Comparison of ENCODE assay signal across 8 mouse cellular contexts in genomic region chr2:35200898-35201668, GRCm38 (mm10). TPM values are rescaled to one million over a fixed set of nuclear protein-coding genes. Genes with fewer than 3 reads are reported as not detected.
DNase-seq lines count a peak whose midpoint lies in the region; ATAC-seq and TF ChIP-seq lines count a peak whose summit lies in the region.

Rab14 (minus strand) TSS chr2:35201120.

- H3K27me3 ChIP-seq in G1E (ENCODE audit: insufficient read depth, low read length): no peaks in the 10 kb centered on the region
- H3K27me3 ChIP-seq in forebrain, embryonic 16.5 days (replicated peaks; ENCODE audit: control insufficient read depth, insufficient read depth, low read length): no peaks in the 10 kb centered on the region
- no peaks in the 10 kb centered on the region for H3K27me3 ChIP-seq in lung, embryonic 14.5 days (ENCODE audit: insufficient read depth, low read length)
- H3K27me3 ChIP-seq in thymus, adult 2 months (ENCODE audit: control insufficient read depth, insufficient read depth, low read length): no peaks in the 10 kb centered on the region

- DNase-seq in G1E (ENCODE audit: low spot score): peak; percentile 97
- DNase-seq in cerebellum, adult 18-20 months: peak; percentile 100
- DNase-seq in heart, postnatal 36 days: peak; percentile 99
- peak; percentile 99 to 100 for DNase-seq in layer of hippocampus, adult 2 months (ENCODE audit: low spot score in 2 of 2)
- DNase-seq in lung, embryonic 14.5 days: peak; percentile 100
- peak; percentile 99 for DNase-seq in thymus, adult 2 months

- peak within 1 kb of the TSS; percentile 97 for H3K4me3 ChIP-seq in G1E (ENCODE audit: low read depth, low read length)
- peak within 1 kb of the TSS; percentile 65 for H3K4me3 ChIP-seq in forebrain, embryonic 16.5 days (replicated peaks; ENCODE audit: low read length)
- H3K4me3 ChIP-seq in layer of hippocampus, adult 2 months: peak within 1 kb of the TSS; percentile 92
- H3K4me3 ChIP-seq in lung, embryonic 14.5 days (ENCODE audit: low read depth, low read length): peak within 1 kb of the TSS; percentile 100
- H3K4me3 ChIP-seq in olfactory bulb, adult 2 months (ENCODE audit: insufficient read depth, low read depth, low read length): peak within 1 kb of the TSS; percentile 95
- peak within 1 kb of the TSS; percentile 90 for H3K4me3 ChIP-seq in thymus, adult 2 months (ENCODE audit: control insufficient read depth, insufficient read depth, low read length)

- under 1% methylated on average over 47 of the region's 47 CpGs for WGBS in forebrain, embryonic 16.5 days
- WGBS in lung, embryonic 14.5 days: under 1% methylated on average over 43 of the region's 47 CpGs
- WGBS in olfactory bulb, adult 2 months: under 1% methylated on average over 44 of the region's 47 CpGs
- under 1% methylated on average over 40 of the region's 47 CpGs for WGBS in thymus, adult 2 months

- peak within 1 kb of the TSS; percentile 92 for H3K4me2 ChIP-seq in forebrain, embryonic 16.5 days (ENCODE audit: low read length)
- peak within 1 kb of the TSS; percentile 87 for H3K4me2 ChIP-seq in lung, embryonic 14.5 days

- TF ChIP-seq CTCF in G1E (IDR thresholded peaks at IDR 0.05; ENCODE audit: low read depth, low read length): no peak
- TF ChIP-seq CTCF in layer of hippocampus, adult 2 months (conservative IDR thresholded peaks at IDR 0.05): peak; percentile 31
- TF ChIP-seq CTCF in lung, embryonic 14.5 days (IDR thresholded peaks at IDR 0.05; ENCODE audit: low read depth): peak; percentile 33
- TF ChIP-seq CTCF in olfactory bulb, adult 2 months (IDR thresholded peaks at IDR 0.05; ENCODE audit: insufficient read depth, low read depth, low read length): no peak
- no peak for TF ChIP-seq CTCF in thymus, adult 2 months (IDR thresholded peaks at IDR 0.05; ENCODE audit: borderline replicate concordance, control insufficient read depth, extremely low read depth, insufficient read depth, low read length, poor library complexity)

- H3K36me3 ChIP-seq in G1E (replicated peaks): peaks cover 10% of the 10 kb centered on the region
- H3K36me3 ChIP-seq in forebrain, embryonic 16.5 days (ENCODE audit: control insufficient read depth, insufficient read depth): no peaks in the 10 kb centered on the region
- peaks cover 2% of the 10 kb centered on the region; the same call in 1 of the 2 replicates for H3K36me3 ChIP-seq in lung, embryonic 14.5 days (ENCODE audit: insufficient read depth)
- H3K36me3 ChIP-seq in thymus, adult 2 months (ENCODE audit: control insufficient read depth, insufficient read depth, low read length): no peaks in the 10 kb centered on the region

- intact Hi-C loops in heart, postnatal 36 days (cut with DNase I): no loop called here

- H3K4me1 ChIP-seq in G1E (ENCODE audit: insufficient read depth, low read depth, low read length): peaks cover 49% of the 10 kb centered on the region
- H3K4me1 ChIP-seq in forebrain, embryonic 16.5 days (replicated peaks; ENCODE audit: control insufficient read depth, insufficient read depth, low read length): peaks cover 18% of the 10 kb centered on the region
- peaks cover 5% of the 10 kb centered on the region; the same call in 1 of the 2 replicates for H3K4me1 ChIP-seq in lung, embryonic 14.5 days (ENCODE audit: insufficient read depth)
- H3K4me1 ChIP-seq in olfactory bulb, adult 2 months (ENCODE audit: control insufficient read depth, insufficient read depth, low read length): no peaks in the 10 kb centered on the region
- peaks cover 4% of the 10 kb centered on the region; the same call in 1 of the 2 replicates for H3K4me1 ChIP-seq in thymus, adult 2 months (replicated peaks; ENCODE audit: control insufficient read depth, insufficient read depth, low read length)

- peak; percentile 83 for TF ChIP-seq POLR2A in olfactory bulb, adult 2 months (IDR thresholded peaks at IDR 0.05; ENCODE audit: insufficient read depth, low read depth, low read length)
- TF ChIP-seq POLR2A in thymus, adult 2 months (IDR thresholded peaks at IDR 0.05; ENCODE audit: control insufficient read depth, extremely low read depth, insufficient read depth, low read length, poor library complexity): peak; percentile 82

- peak within 1 kb of the TSS; percentile 97 for H3K9ac ChIP-seq in forebrain, embryonic 16.5 days (replicated peaks; ENCODE audit: low read depth, low read length)
- peak within 1 kb of the TSS; percentile 99 for H3K9ac ChIP-seq in lung, embryonic 14.5 days

- peak; percentile 93 for ATAC-seq in G1E (ENCODE audit: extremely low read depth, insufficient number of reproducible peaks, low FRiP score, poor library complexity, severe bottlenecking)
- ATAC-seq in forebrain, embryonic 16.5 days: peak; percentile 96
- peak; percentile 98 for ATAC-seq in lung, embryonic 14.5 days (ENCODE audit: insufficient read depth)

- no peaks in the 10 kb centered on the region for H3K9me3 ChIP-seq in G1E (replicated peaks)
- no peaks in the 10 kb centered on the region for H3K9me3 ChIP-seq in forebrain, embryonic 16.5 days (ENCODE audit: control insufficient read depth, low read length)
- no peaks in the 10 kb centered on the region for H3K9me3 ChIP-seq in lung, embryonic 14.5 days (ENCODE audit: low read depth, low read length)

- peak within 1 kb of the TSS; percentile 98 for H3K27ac ChIP-seq in forebrain, embryonic 16.5 days (ENCODE audit: low read length)
- peak within 1 kb of the TSS; percentile 100 for H3K27ac ChIP-seq in layer of hippocampus, adult 2 months
- H3K27ac ChIP-seq in lung, embryonic 14.5 days (ENCODE audit: low read depth): peak within 1 kb of the TSS; percentile 98
- H3K27ac ChIP-seq in olfactory bulb, adult 2 months (ENCODE audit: insufficient read depth, low read depth, low read length): peak within 1 kb of the TSS; percentile 96
- peak within 1 kb of the TSS; percentile 56 for H3K27ac ChIP-seq in thymus, adult 2 months (ENCODE audit: control insufficient read depth, insufficient read depth, low read length)

RNA-seq across cellular contexts. Expression of gene Rab14, which starts in this region (rescaled TPM):
- total RNA-seq in G1E (2014; fragmentation: Nextera tagmentation) (186 and 192 TPM in 2 replicates), G1E (2017) (121 and 127 TPM in 2 replicates)
- polyA plus RNA-seq in G1E (2012): 1,231 and 1,479 TPM in 2 replicates
- polyA plus RNA-seq in forebrain, embryonic 16.5 days (2015; fragmentation: Nextera tagmentation; extraction: Ambion mirVana): 405 and 452 TPM in 2 replicates
- total RNA-seq in heart, postnatal 36 days (2021): 100 to 1,000 TPM; 133 to 134 TPM
- total RNA-seq in layer of hippocampus, adult 2 months (2021): 100 to 1,000 TPM; 234 to 238 TPM
- polyA plus RNA-seq in lung, embryonic 14.5 days (2014; fragmentation: Nextera tagmentation; extraction: Ambion mirVana): 301 and 305 TPM in 2 replicates
- polyA plus RNA-seq in olfactory bulb, adult 2 months (2012; ENCODE audit: insufficient read depth, insufficient read length, low replicate concordance, missing spikeins): 306 and 317 TPM in 2 replicates
- polyA plus RNA-seq in thymus, adult 2 months (2012; rRNA removed): 84.2 and 136 TPM in 2 replicates

Comparison
In these comparisons a context has a peak if more than half of its experiments do, and no peak if none do; other contexts are left out.
1. Peak in every context shown above with its lines: DNase-seq, ATAC-seq, H3K4me3 ChIP-seq and H3K27ac ChIP-seq.
2. CTCF ChIP-seq: peak in layer of hippocampus, adult 2 months (single experiment) and lung, embryonic 14.5 days (single experiment); none in G1E (single experiment), olfactory bulb, adult 2 months (single experiment) and thymus, adult 2 months (single experiment).